Mouse (Mus musculus): ENCODE data around the gene Stat3.

Gene Stat3

GRCm38 (mm10) chr11:100897294-100898231 is 41.8 kb downstream of the Stat3 start:
- in situ Hi-C loops (cut with MboI; ENCODE audit: unreplicated experiment in 2 of 2) = loop anchor here in 1 of 2 experiments (10.0 kb wide), 1 partner anchor 543 kb away; the partner anchor contains the start of gene Hap1

- in situ Hi-C loops (cut with MboI; ENCODE audit: unreplicated experiment in 2 of 2) = loop anchor here in 1 of 2 experiments (10.0 kb wide), 1 partner anchor 541 kb away; the partner anchor contains the start of gene Hap1
Observed at GRCm38 (mm10) chr11:100896078-100896477, 43.3 kb downstream of the Stat3 start.

GRCm38 (mm10) chr11:100894146-100894918 is 45.0 kb downstream of the Stat3 start:
- in situ Hi-C loops (cut with MboI; ENCODE audit: unreplicated experiment in 2 of 2) = loop anchor here (5.0 to 10.0 kb wide), 3 partner anchors 63 to 540 kb away; partner anchors contain the start of gene Hap1 (in 1 of the 2)

- in situ Hi-C loops (cut with MboI; ENCODE audit: unreplicated experiment in 2 of 2) = loop anchor here (5.0 to 10.0 kb wide), 3 partner anchors 64 to 539 kb away; partner anchors contain the start of gene Hap1 (in 1 of the 2)
Observed at GRCm38 (mm10) chr11:100893482-100893881, 45.9 kb downstream of the Stat3 start.

GRCm38 (mm10) chr11:100892435-100892834 is 46.9 kb downstream of the Stat3 start:
- in situ Hi-C loops (cut with MboI; ENCODE audit: unreplicated experiment in 2 of 2) = loop anchor here (5.0 to 10.0 kb wide), 3 partner anchors 65 to 538 kb away; partner anchors contain the start of gene Hap1 (in 1 of the 2)

GRCm38 (mm10) chr11:100891256-100892123 is 47.9 kb downstream of the Stat3 start:
- in situ Hi-C loops (cut with MboI; ENCODE audit: unreplicated experiment in 2 of 2) = loop anchor here (5.0 to 10.0 kb wide), 3 partner anchors 66 to 537 kb away; partner anchors contain the start of gene Hap1 (in 1 of the 2)

- in situ Hi-C loops (cut with MboI; ENCODE audit: unreplicated experiment in 2 of 2) = loop anchor here (5.0 to 10.0 kb wide), 3 partner anchors 67 to 536 kb away; partner anchors contain the start of gene Hap1 (in 1 of the 2)
Observed at GRCm38 (mm10) chr11:100890481-100890880, 48.9 kb downstream of the Stat3 start.

GRCm38 (mm10) chr11:100888348-100888820 is 51.0 kb downstream of the Stat3 start:
- in situ Hi-C loops (cut with MboI; ENCODE audit: unreplicated experiment in 2 of 2) = no loop called here

- in situ Hi-C loops (cut with MboI; ENCODE audit: unreplicated experiment in 2 of 2) = no loop called here
Observed at GRCm38 (mm10) chr11:100887764-100888163, 51.6 kb downstream of the Stat3 start.

GRCm38 (mm10) chr11:100887236-100887635 is 52.1 kb downstream of the Stat3 start:
- in situ Hi-C loops (cut with MboI; ENCODE audit: unreplicated experiment in 2 of 2) = no loop called here

- in situ Hi-C loops (cut with MboI; ENCODE audit: unreplicated experiment in 2 of 2) = no loop called here
Observed at GRCm38 (mm10) chr11:100886188-100886740, 53.1 kb downstream of the Stat3 start.

GRCm38 (mm10) chr11:100885472-100885871 is 53.9 kb downstream of the Stat3 start:
- in situ Hi-C loops (cut with MboI; ENCODE audit: unreplicated experiment in 2 of 2) = no loop called here

- in situ Hi-C loops (cut with MboI; ENCODE audit: unreplicated experiment in 2 of 2) = no loop called here
Observed at GRCm38 (mm10) chr11:100883640-100884039, 55.7 kb downstream of the Stat3 start.

GRCm38 (mm10) chr11:100879321-100880078 is 59.8 kb downstream of the Stat3 start:
- in situ Hi-C loops (cut with MboI; ENCODE audit: unreplicated experiment in 2 of 2) = no loop called here

GRCm38 (mm10) chr11:100875761-100876160 is 63.6 kb downstream of the Stat3 start:
- in situ Hi-C loops (cut with MboI; ENCODE audit: unreplicated experiment in 2 of 2) = no loop called here

- in situ Hi-C loops (cut with MboI; ENCODE audit: unreplicated experiment in 2 of 2) = loop anchor here in 1 of 2 experiments (25.0 kb wide), 1 partner anchor 109 kb away; the partner anchor contains the start of genes Ghdc, Hcrt and Kcnh4
Observed at GRCm38 (mm10) chr11:100870968-100871350, 68.4 kb downstream of the Stat3 start.

GRCm38 (mm10) chr11:100870256-100870967 is 68.9 kb downstream of the Stat3 start:
- in situ Hi-C loops (cut with MboI; ENCODE audit: unreplicated experiment in 2 of 2) = loop anchor here in 1 of 2 experiments (25.0 kb wide), 1 partner anchor 108 kb away; the partner anchor contains the start of genes Ghdc, Hcrt and Kcnh4
